Mouse (Mus musculus): Measurements from ENCODE around the gene Pgf. TPM values are rescaled to one million over a fixed set of nuclear protein-coding genes. Genes with fewer than 3 reads are reported as not detected.

The Pgf gene
- polyA plus RNA-seq, 1 experiment: 5.8 TPM

- H3K4me1 ChIP-seq (ENCODE audit: control insufficient read depth, insufficient read depth, low read length): no peaks in the 10 kb centered on the region
- no peak overlapping the region for H3K9ac ChIP-seq (ENCODE audit: low read depth, poor library complexity, severe bottlenecking)
- no peaks in the 10 kb centered on the region for H3K36me3 ChIP-seq (ENCODE audit: control insufficient read depth, insufficient read depth, low read length, poor library complexity, severe bottlenecking)
- no peaks in the 10 kb centered on the region for H3K9me3 ChIP-seq (replicated peaks; ENCODE audit: control insufficient read depth, insufficient read depth, low read length, poor library complexity, severe bottlenecking)
- TF ChIP-seq EP300 (IDR thresholded peaks at IDR 0.05; ENCODE audit: insufficient read depth, low read depth, low read length) (no peak), CTCF (IDR thresholded peaks at IDR 0.05; ENCODE audit: low read depth, low read length) (no peak), POLR2A (IDR thresholded peaks at IDR 0.05; ENCODE audit: insufficient read depth, low read length) (no peak)
- no peaks in the 10 kb centered on the region for H3K27me3 ChIP-seq (ENCODE audit: control insufficient read depth, insufficient read depth, low read length, poor library complexity, severe bottlenecking)
- no peak overlapping the region for H3K4me3 ChIP-seq (ENCODE audit: low read depth, low read length)
- H3K27ac ChIP-seq (ENCODE audit: insufficient read depth, low read length): no peak overlapping the region
These were observed 31.2 kb upstream of the Pgf start for GRCm38 (mm10) chr12:85208687-85209199.

- no peak overlapping the region for H3K27ac ChIP-seq (ENCODE audit: insufficient read depth, low read length)
- H3K4me1 ChIP-seq (ENCODE audit: control insufficient read depth, insufficient read depth, low read length): peaks cover under 1% of the 10 kb centered on the region
- H3K4me3 ChIP-seq (ENCODE audit: low read depth, low read length): no peak overlapping the region
- H3K9ac ChIP-seq (ENCODE audit: low read depth, poor library complexity, severe bottlenecking): no peak overlapping the region
- H3K36me3 ChIP-seq (ENCODE audit: control insufficient read depth, insufficient read depth, low read length, poor library complexity, severe bottlenecking): no peaks in the 10 kb centered on the region
- TF ChIP-seq EP300 (IDR thresholded peaks at IDR 0.05; ENCODE audit: insufficient read depth, low read depth, low read length): no peak
- TF ChIP-seq POLR2A (IDR thresholded peaks at IDR 0.05; ENCODE audit: insufficient read depth, low read length): no peak
- no peak for TF ChIP-seq CTCF (IDR thresholded peaks at IDR 0.05; ENCODE audit: low read depth, low read length)
- H3K27me3 ChIP-seq (ENCODE audit: control insufficient read depth, insufficient read depth, low read length, poor library complexity, severe bottlenecking): no peaks in the 10 kb centered on the region
- H3K9me3 ChIP-seq (replicated peaks; ENCODE audit: control insufficient read depth, insufficient read depth, low read length, poor library complexity, severe bottlenecking): no peaks in the 10 kb centered on the region
These were observed 27.8 kb upstream of the Pgf start for GRCm38 (mm10) chr12:85205425-85205824.

DNA sequence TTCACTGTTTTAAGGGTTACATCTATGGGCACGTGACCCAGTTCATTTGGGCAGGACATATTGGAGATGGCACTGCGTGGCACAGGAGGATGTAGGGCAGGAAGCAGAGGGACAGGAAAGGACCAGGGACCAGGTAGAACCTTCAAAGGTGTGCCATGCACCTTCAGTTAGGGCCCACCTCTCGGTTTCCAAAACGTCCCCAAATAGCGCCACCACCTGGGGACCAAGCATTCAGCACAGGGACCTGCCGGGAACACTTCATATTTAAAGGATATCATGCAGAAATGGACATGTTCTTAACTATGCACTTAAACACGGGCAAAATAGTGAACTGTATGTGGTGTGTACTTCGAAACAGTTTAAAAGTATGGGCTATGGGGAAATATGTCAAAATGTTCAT, 26.5 kb upstream of the Pgf start:
- H3K27me3 ChIP-seq (ENCODE audit: control insufficient read depth, insufficient read depth, low read length, poor library complexity, severe bottlenecking): no peaks in the 10 kb centered on the region
- H3K4me1 ChIP-seq (ENCODE audit: control insufficient read depth, insufficient read depth, low read length): peaks cover 2% of the 10 kb centered on the region
- TF ChIP-seq POLR2A (IDR thresholded peaks at IDR 0.05; ENCODE audit: insufficient read depth, low read length) (no peak), CTCF (IDR thresholded peaks at IDR 0.05; ENCODE audit: low read depth, low read length) (peak; percentile 49)
- no peak overlapping the region for H3K27ac ChIP-seq (ENCODE audit: insufficient read depth, low read length)
- H3K4me3 ChIP-seq (ENCODE audit: low read depth, low read length): no peak overlapping the region
- H3K36me3 ChIP-seq (ENCODE audit: control insufficient read depth, insufficient read depth, low read length, poor library complexity, severe bottlenecking): no peaks in the 10 kb centered on the region
- H3K9me3 ChIP-seq (replicated peaks; ENCODE audit: control insufficient read depth, insufficient read depth, low read length, poor library complexity, severe bottlenecking): no peaks in the 10 kb centered on the region
- no peak overlapping the region for H3K9ac ChIP-seq (ENCODE audit: low read depth, poor library complexity, severe bottlenecking)

GRCm38 (mm10) chr12:85203699-85204098, 26.1 kb upstream of the Pgf start:
- H3K4me3 ChIP-seq (ENCODE audit: low read depth, low read length): no peak overlapping the region
- TF ChIP-seq EP300 (IDR thresholded peaks at IDR 0.05; ENCODE audit: insufficient read depth, low read depth, low read length) (no peak), POLR2A (IDR thresholded peaks at IDR 0.05; ENCODE audit: insufficient read depth, low read length) (no peak), CTCF (IDR thresholded peaks at IDR 0.05; ENCODE audit: low read depth, low read length) (no peak)
- H3K27me3 ChIP-seq (ENCODE audit: control insufficient read depth, insufficient read depth, low read length, poor library complexity, severe bottlenecking): no peaks in the 10 kb centered on the region
- no peaks in the 10 kb centered on the region for H3K36me3 ChIP-seq (ENCODE audit: control insufficient read depth, insufficient read depth, low read length, poor library complexity, severe bottlenecking)
- H3K9ac ChIP-seq (ENCODE audit: low read depth, poor library complexity, severe bottlenecking): no peak overlapping the region
- H3K27ac ChIP-seq (ENCODE audit: insufficient read depth, low read length): no peak overlapping the region
- peaks cover 2% of the 10 kb centered on the region for H3K4me1 ChIP-seq (ENCODE audit: control insufficient read depth, insufficient read depth, low read length)
- H3K9me3 ChIP-seq (replicated peaks; ENCODE audit: control insufficient read depth, insufficient read depth, low read length, poor library complexity, severe bottlenecking): no peaks in the 10 kb centered on the region

GRCm38 (mm10) chr12:85202191-85202590, 24.6 kb upstream of the Pgf start:
- H3K9ac ChIP-seq (ENCODE audit: low read depth, poor library complexity, severe bottlenecking): no peak overlapping the region

DNA sequence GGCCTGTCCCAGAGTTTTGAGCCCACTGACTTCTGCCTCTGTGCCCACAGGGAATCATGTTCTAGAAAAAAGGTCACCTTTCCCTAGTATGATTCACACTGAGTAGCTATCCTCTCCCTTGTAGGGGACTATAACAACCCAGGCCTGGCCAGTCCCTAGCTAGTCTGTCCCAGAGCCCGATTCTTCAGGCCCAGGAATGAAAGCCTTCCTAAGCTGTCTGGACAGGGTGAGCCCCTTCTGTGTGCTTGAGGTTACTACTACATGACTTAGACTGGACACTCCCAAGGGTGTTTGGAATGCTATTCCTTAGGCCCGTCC, 24.2 kb upstream of the Pgf start:
- H3K9me3 ChIP-seq (replicated peaks; ENCODE audit: control insufficient read depth, insufficient read depth, low read length, poor library complexity, severe bottlenecking): no peaks in the 10 kb centered on the region
- no peaks in the 10 kb centered on the region for H3K27me3 ChIP-seq (ENCODE audit: control insufficient read depth, insufficient read depth, low read length, poor library complexity, severe bottlenecking)
- no peak for TF ChIP-seq EP300 (IDR thresholded peaks at IDR 0.05; ENCODE audit: insufficient read depth, low read depth, low read length)
- no peak for TF ChIP-seq POLR2A (IDR thresholded peaks at IDR 0.05; ENCODE audit: insufficient read depth, low read length)
- no peak for TF ChIP-seq CTCF (IDR thresholded peaks at IDR 0.05; ENCODE audit: low read depth, low read length)
- no peaks in the 10 kb centered on the region for H3K36me3 ChIP-seq (ENCODE audit: control insufficient read depth, insufficient read depth, low read length, poor library complexity, severe bottlenecking)
- no peak overlapping the region for H3K4me3 ChIP-seq (ENCODE audit: low read depth, low read length)
- H3K4me1 ChIP-seq (ENCODE audit: control insufficient read depth, insufficient read depth, low read length): peaks cover 2% of the 10 kb centered on the region
- no peak overlapping the region for H3K27ac ChIP-seq (ENCODE audit: insufficient read depth, low read length)
- H3K9ac ChIP-seq (ENCODE audit: low read depth, poor library complexity, severe bottlenecking): no peak overlapping the region

More at GRCm38 (mm10) chr12:85202191-85202590, 24.6 kb upstream of the Pgf start:
- no peaks in the 10 kb centered on the region for H3K9me3 ChIP-seq (replicated peaks; ENCODE audit: control insufficient read depth, insufficient read depth, low read length, poor library complexity, severe bottlenecking)
- H3K27me3 ChIP-seq (ENCODE audit: control insufficient read depth, insufficient read depth, low read length, poor library complexity, severe bottlenecking): no peaks in the 10 kb centered on the region
- H3K36me3 ChIP-seq (ENCODE audit: control insufficient read depth, insufficient read depth, low read length, poor library complexity, severe bottlenecking): no peaks in the 10 kb centered on the region
- H3K4me3 ChIP-seq (ENCODE audit: low read depth, low read length): no peak overlapping the region
- peaks cover 2% of the 10 kb centered on the region for H3K4me1 ChIP-seq (ENCODE audit: control insufficient read depth, insufficient read depth, low read length)
- TF ChIP-seq EP300 (IDR thresholded peaks at IDR 0.05; ENCODE audit: insufficient read depth, low read depth, low read length): no peak
- TF ChIP-seq CTCF (IDR thresholded peaks at IDR 0.05; ENCODE audit: low read depth, low read length): no peak
- TF ChIP-seq POLR2A (IDR thresholded peaks at IDR 0.05; ENCODE audit: insufficient read depth, low read length): no peak
- H3K27ac ChIP-seq (ENCODE audit: insufficient read depth, low read length): no peak overlapping the region

All from ES-Bruce4 (cell line).